Mouse (Mus musculus) frontal cortex, postnatal 36 days (tissue): ENCODE data around the gene Pacrg.
A peak's percentile ranks its signal among the peaks of the same experiment; 100 is the strongest.

Experiments
- DNase-seq, 2 experiments: peaks; one replicate each; pipeline ENCODE4 v3.0.0; 2022; ENCODE audit warnings: low spot score in 2 of 2

The Pacrg gene

DNA sequence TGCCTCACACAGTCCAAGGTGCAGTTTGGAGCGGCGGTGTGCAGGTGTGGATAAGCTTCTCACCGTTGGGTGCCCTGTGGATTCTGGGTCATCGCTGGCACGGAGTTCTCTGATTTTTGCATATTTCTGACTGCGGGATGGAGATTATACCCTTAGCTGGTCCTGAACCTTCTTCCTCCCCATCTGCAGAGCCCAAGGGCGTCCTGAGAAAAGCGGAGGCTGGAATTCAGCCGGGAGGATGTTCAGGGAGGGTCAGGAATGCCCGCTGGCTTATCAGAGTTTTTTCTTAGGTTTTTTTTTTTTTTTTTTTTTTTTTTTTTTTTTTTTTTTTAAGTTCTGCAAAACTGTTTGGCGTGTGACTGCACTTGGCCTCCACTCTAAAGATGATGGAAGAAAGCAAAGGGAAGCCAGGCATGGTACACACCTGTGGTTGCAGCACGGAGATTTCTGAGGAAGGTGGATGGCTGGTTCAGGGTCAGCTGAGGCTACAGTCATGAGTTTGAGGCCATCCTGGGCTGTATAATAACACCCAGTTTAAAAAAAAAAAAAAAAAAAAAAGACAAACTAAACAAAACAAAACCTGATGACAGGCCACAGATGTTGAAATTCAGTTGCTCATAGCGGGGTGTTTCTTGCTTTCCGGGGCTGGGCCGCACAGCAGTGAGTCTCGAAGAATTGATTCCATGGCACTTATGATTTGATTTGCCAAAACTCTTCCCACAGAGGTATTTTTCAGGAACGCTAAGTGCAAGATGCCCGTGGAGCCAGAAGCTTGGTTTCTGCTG lies 467.9 kb downstream of the Pacrg start:
- no peak for DNase-seq

DNA sequence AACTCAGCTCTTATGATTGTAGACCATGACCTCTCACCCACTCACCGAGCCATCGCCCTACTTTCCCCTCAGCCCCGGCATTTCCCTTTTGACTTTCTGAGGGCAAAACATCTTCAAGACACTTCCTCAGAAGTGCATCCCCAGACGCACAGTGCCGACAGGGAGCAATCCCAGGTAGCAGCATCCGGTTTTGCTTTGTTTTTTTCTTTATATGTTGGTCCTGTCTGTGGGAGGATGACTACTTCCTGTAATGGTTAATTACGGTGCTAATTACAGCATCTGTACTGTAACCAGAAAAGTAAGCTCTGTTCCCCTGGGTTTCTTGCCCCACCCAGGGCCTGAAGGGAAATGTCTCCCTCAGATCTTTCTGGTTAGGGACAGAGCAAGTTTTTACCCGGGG lies 468.6 kb downstream of the Pacrg start:
- no peak for DNase-seq

GRCm38 (mm10) chr17:10370660-10371130 lies 469.4 kb downstream of the Pacrg start:
- no peak for DNase-seq

DNA sequence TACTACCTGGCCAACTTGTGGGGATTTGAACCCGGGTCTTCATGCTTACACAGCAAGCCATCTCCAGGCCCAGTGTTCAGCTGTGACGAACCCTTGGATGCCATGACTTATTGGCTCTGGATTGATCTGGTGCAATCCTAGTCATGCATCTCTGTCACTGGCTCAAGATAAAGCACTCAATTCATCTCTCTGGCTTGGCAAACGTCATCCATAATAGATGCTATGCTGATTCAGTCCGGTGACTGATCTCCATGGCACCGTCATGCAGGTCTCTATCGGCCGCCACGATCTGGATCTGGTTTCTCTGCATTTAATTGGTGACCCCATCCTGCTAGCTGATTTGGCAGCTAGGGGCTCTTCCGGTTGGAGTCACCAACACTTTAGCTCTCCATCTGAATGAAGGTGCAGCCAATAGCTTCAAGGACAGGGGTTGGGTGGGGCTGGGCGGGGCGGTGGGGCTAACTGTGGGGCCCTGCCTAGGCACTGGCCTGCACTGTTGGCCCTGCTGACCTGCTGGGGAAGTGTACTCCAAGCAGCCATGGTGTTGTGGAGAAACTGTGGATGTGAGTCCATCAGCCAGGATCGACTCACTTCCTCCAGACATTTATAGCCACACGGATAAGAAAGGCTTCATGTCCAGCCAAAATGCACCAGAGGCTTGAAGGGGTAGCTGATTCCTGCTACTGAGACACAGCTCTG lies 470.0 kb downstream of the Pacrg start:
- DNase-seq: no peak

DNA sequence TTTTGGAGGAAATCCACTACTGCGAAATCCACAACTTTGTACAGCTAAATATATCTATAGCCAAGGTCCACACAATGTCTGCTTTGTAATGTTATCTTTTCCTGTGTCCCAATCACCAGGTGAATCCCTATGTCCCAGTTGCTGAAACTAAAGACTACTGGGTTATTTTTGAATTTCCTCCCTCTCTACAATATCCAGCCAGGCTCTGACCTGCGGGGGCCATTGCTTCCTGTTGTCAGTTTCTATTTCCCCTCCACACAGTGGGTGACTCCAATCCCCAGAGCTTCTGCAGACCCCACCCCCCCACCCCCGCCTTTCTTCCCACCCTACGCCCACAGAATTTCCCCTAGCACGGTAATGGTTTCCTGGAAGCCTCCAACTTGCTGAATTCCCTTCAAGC lies 473.1 kb downstream of the Pacrg start:
- no peak for DNase-seq

DNA sequence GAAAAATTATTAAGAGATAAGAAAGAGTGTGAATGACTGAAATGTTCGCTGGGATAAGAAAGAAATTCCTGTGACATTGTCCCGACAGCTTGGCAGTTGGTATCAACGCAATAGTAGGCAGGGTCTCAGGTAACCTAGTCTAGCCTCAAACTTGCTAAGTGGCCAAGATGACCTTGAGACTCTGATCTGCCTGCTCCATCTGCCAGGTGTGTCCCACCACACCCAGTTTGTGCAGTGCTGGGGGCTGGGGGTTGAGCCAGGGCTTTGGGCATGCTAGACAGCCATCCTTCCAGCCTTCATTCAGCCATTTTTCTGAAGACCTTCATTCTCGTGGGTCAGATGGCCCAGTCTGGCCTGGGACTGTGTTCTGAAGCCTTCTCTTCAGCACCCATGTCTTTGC lies 473.5 kb downstream of the Pacrg start:
- DNase-seq: no peak

- DNase-seq: no peak
These were observed 474.3 kb downstream of the Pacrg start for GRCm38 (mm10) chr17:10365501-10366482.

DNA sequence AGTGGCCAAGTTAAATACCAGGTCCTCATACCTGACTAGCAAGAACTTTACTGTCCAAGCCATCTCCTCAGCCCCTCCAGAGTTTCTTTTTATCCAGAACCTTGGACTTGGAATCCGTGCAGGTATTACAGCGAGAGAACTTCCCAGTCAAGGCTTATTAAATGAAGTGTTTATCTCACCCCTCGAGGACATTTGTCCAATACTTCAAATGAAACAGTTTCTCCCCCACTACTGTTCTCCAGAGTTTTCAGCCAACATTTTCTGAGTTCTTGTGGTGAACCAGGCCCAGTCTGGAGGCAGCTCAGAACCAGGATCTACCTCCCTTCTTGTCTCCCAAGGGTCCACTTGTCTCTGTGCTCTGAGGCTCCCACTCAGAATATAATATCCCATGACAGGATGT lies 477.0 kb downstream of the Pacrg start:
- no peak for DNase-seq

- DNase-seq: no peak
These were observed 478.2 kb downstream of the Pacrg start for GRCm38 (mm10) chr17:10361882-10362291.

GRCm38 (mm10) chr17:10360738-10361137 lies 479.4 kb downstream of the Pacrg start:
- DNase-seq: no peak

- peak in 1 of 2 experiments; percentile 22 for DNase-seq
These were observed 480.6 kb downstream of the Pacrg start for GRCm38 (mm10) chr17:10359466-10359865.

DNA sequence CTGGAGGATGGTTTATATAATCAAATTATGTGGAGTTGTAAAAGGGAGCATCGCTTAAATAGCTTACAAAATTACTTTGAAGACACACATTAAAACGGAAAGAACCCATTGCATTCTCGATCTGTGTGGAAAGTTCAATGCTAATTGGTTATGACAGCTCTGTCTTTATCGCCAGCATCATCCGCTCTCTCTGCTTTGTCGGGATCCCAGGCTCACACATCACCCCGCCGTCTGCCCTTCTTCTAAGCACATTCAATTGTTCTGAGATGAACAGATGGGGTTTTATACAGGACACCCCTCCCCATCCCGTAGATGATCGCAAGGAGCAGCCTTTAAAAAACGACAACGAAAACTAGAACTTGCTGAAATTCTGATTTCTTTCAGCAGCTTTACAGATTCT lies 482.8 kb downstream of the Pacrg start:
- no peak for DNase-seq

- DNase-seq: no peak
These were observed 483.8 kb downstream of the Pacrg start for GRCm38 (mm10) chr17:10356294-10356693.

GRCm38 (mm10) chr17:10355746-10356145 lies 484.4 kb downstream of the Pacrg start:
- no peak for DNase-seq
